Mouse (Mus musculus) embryonic fibroblast, embryonic 13.5 days (primary cell): Measurements from ENCODE around the gene Gm47985.
"Not testable (repeated sequence)": the region's sequence is repeated elsewhere in the genome, so short reads cannot be mapped to it uniquely, and the experiment has no call there.

Experiments
- CTCF ChIP-seq: IDR thresholded peaks from 2 replicates; pipeline ENCODE4 v1.5.1; 2011; ENCODE audit warnings: mild to moderate bottlenecking, control low read depth, low read length, moderate library complexity, borderline replicate concordance; ENCODE audit not compliant: insufficient read depth
- POLR2A ChIP-seq: IDR thresholded peaks from 2 replicates; pipeline ENCODE4 v1.6.1; 2011; ENCODE audit warnings: low read depth, mild to moderate bottlenecking, control low read depth, low read length, moderate library complexity

- TF ChIP-seq CTCF, POLR2A: not testable (repeated sequence)
Measured at GRCm38 (mm10) chr1:151203818-151204217, 21.5 kb downstream of the Gm47985 start, which contains the start of gene 3110040M04Rik.
